In genomic region chr8:84125656-84126055, GRCm38 (mm10) we compare ENCODE assay signal across 11 mouse cellular contexts. TPM values are rescaled to one million over a fixed set of nuclear protein-coding genes. Genes with fewer than 3 reads are reported as not detected.
A peak's percentile ranks its signal among the peaks of the same experiment; 100 is the strongest.
DNase-seq lines count a peak whose midpoint lies in the region; ATAC-seq and TF ChIP-seq lines count a peak whose summit lies in the region.
"Had no signal": no experiment of that assay in that cellular context is flagged by ENCODE, and none has a peak within 500 bp of the region (broad histone marks: within the 10 kb centered on the region; RNA-seq: fewer than 3 reads in every experiment).

Gene Podnl1, plus strand, starts transcription at chr8:84125989.

- DNase-seq in kidney, postnatal 0 days (ENCODE audit: low spot score), result peak; percentile 34
- no peak for DNase-seq in kidney, adult 18-20 months
- DNase-seq in CD4-positive helper T cell, adult 2 months (ENCODE audit: low read depth, low spot score), result peak; percentile 44
- DNase-seq in adrenal gland, postnatal 10 days, result peak; percentile 57
- DNase-seq in ovary, postnatal 10 days (ENCODE audit: low spot score), result no peak
- DNase-seq in gastrocnemius, adult 8-10 months (ENCODE audit: low spot score in 2 of 2), result no peak
- no peak for DNase-seq in layer of hippocampus, postnatal 36 days
- DNase-seq: cerebellum, adult 9-10 months had no signal

- ATAC-seq in kidney, postnatal 0 days (replicated peaks; ENCODE audit: low FRiP score, low read depth), result 0 out of 2 replicates have a peak, but pooled peaks have one; percentile 33
- no peak for ATAC-seq in limb, embryonic 12.5 days (ENCODE audit: insufficient number of reproducible peaks, insufficient read depth, low FRiP score, low TSS enrichment, low read depth)
- ATAC-seq: inflammation-experienced regulatory T-cells, adult 6 months had no signal

- H3K4me1 ChIP-seq in kidney, postnatal 0 days (replicated peaks; ENCODE audit: insufficient read depth, low read length), result no peaks in the 10 kb centered on the region
- peaks cover 23% of the 10 kb centered on the region for H3K4me1 ChIP-seq in limb, embryonic 12.5 days (replicated peaks)

- no peak within 1 kb of the TSS for H3K4me2 ChIP-seq in kidney, postnatal 0 days (ENCODE audit: low read length)
- no peak within 1 kb of the TSS for H3K4me2 ChIP-seq in limb, embryonic 12.5 days

- no peak within 1 kb of the TSS for H3K27ac ChIP-seq in kidney, postnatal 0 days
- peak within 1 kb of the TSS; percentile 50; the same call in 1 of the 2 replicates for H3K27ac ChIP-seq in limb, embryonic 12.5 days
- H3K27ac ChIP-seq: macrophage had no signal

- H3K27me3 ChIP-seq in kidney, postnatal 0 days (ENCODE audit: insufficient read depth, low read length), result no peaks in the 10 kb centered on the region
- no peaks in the 10 kb centered on the region; the same call in 1 of the 2 replicates for H3K27me3 ChIP-seq in limb, embryonic 12.5 days

- no peak for TF ChIP-seq CTCF in kidney, postnatal 0 days (IDR thresholded peaks at IDR 0.05; ENCODE audit: low read depth)

- H3K36me3 ChIP-seq in kidney, postnatal 0 days (ENCODE audit: insufficient read depth, low read length), result no peaks in the 10 kb centered on the region
- H3K36me3 ChIP-seq in limb, embryonic 12.5 days, result no peaks in the 10 kb centered on the region

- H3K9me3 ChIP-seq in kidney, postnatal 0 days (replicated peaks; ENCODE audit: low read length), result no peaks in the 10 kb centered on the region
- no peaks in the 10 kb centered on the region for H3K9me3 ChIP-seq in limb, embryonic 12.5 days

- H3K9ac ChIP-seq in kidney, postnatal 0 days (ENCODE audit: low read depth, low read length), result no peak within 1 kb of the TSS
- no peak within 1 kb of the TSS for H3K9ac ChIP-seq in limb, embryonic 12.5 days (replicated peaks)

- no peak within 1 kb of the TSS for H3K4me3 ChIP-seq in kidney, postnatal 0 days (replicated peaks; ENCODE audit: low read depth, low read length)
- no peak within 1 kb of the TSS for H3K4me3 ChIP-seq in limb, embryonic 12.5 days (replicated peaks)

- WGBS in kidney, postnatal 0 days, result 29% methylated on average over 9 of the region's 9 CpGs
- WGBS in limb, embryonic 12.5 days, result 68% methylated on average over 9 of the region's 9 CpGs

RNA-seq across cellular contexts. Expression of gene Podnl1, which starts in this region (rescaled TPM):
- 0.05 and 0.14 TPM in 2 replicates for polyA plus RNA-seq in kidney, postnatal 0 days (2015; fragmentation: Nextera tagmentation; extraction: Ambion mirVana)
- 1 to 10 TPM in 1 of 2 experiments, under 1 TPM in 1; 1.00 to 1.8 TPM for total RNA-seq in adrenal gland, postnatal 10 days (2021)
- polyA plus RNA-seq in limb, embryonic 12.5 days (2016; fragmentation: Nextera tagmentation; extraction: Ambion mirVana), result 0.83 and 1.1 TPM in 2 replicates
- not detected for total RNA-seq in gastrocnemius, adult 8-10 months (2022)
- total RNA-seq in layer of hippocampus, postnatal 36 days (2021), result not detected
- polyA plus RNA-seq: macrophage had no signal

Comparison
In these comparisons a context has a peak if more than half of its experiments do, and no peak if none do; other contexts are left out.
1. Peak in DNase-seq and ATAC-seq in kidney, postnatal 0 days; RNA of the gene not detected or under 1 TPM.
2. DNase-seq: peak in CD4-positive helper T cell, adult 2 months (single experiment) and adrenal gland, postnatal 10 days (single experiment); none in kidney, adult 18-20 months (single experiment), ovary, postnatal 10 days (single experiment), gastrocnemius, adult 8-10 months (0 of 2) and layer of hippocampus, postnatal 36 days (0 of 2).